Mouse (Mus musculus) forebrain, embryonic 14.5 days (tissue): ENCODE measurements around the gene Fam19a2. TPM values are rescaled to one million over a fixed set of nuclear protein-coding genes. Genes with fewer than 3 reads are reported as not detected.

Source experiments
- ATAC-seq: fragments of 200-750 bp; cut with Nextera tagmentation; 2 replicates; pipeline ENCODE4 v1.8.0; 2017; ENCODE audit warnings: mild to moderate bottlenecking, moderate library complexity
- DNase-seq: peaks from one replicate; pipeline ENCODE4 v3.0.0-alpha.2; 2015; ENCODE audit warnings: low spot score
- H3K27ac ChIP-seq: fragments of 300-500 bp; sonication (generic); 2 replicates; pipeline ENCODE4 v1.5.1; 2014; ENCODE audit warnings: low read depth, mild to moderate bottlenecking, control low read depth, low read length, moderate library complexity
- H3K27me3 ChIP-seq: fragments of 300-500 bp; sonication (generic); replicated peaks from 2 replicates; pipeline ENCODE4 v1.6.1; 2014; ENCODE audit warnings: low read length, control low read depth, mixed read lengths; ENCODE audit not compliant: control insufficient read depth, insufficient read depth
- H3K36me3 ChIP-seq: fragments of 300-500 bp; sonication (generic); 2 replicates; pipeline ENCODE4 v1.6.1; 2014; ENCODE audit warnings: low read length, control low read depth; ENCODE audit not compliant: control insufficient read depth, insufficient read depth
- H3K4me1 ChIP-seq: fragments of 300-500 bp; sonication (generic); 2 replicates; pipeline ENCODE4 v1.6.1; 2014; ENCODE audit warnings: antibody characterized with exemption, low read length, control low read depth; ENCODE audit not compliant: control insufficient read depth, insufficient read depth
- H3K4me2 ChIP-seq: fragments of 300-500 bp; sonication (generic); 2 replicates; pipeline ENCODE4 v1.6.1; 2014; ENCODE audit warnings: mild to moderate bottlenecking, control low read depth, low read length
- H3K4me3 ChIP-seq: fragments of 300-500 bp; sonication (generic); 2 replicates; pipeline ENCODE4 v1.5.1; 2014; ENCODE audit warnings: low read depth, low read length, control low read depth
- H3K9ac ChIP-seq: fragments of 300-500 bp; sonication (generic); 2 replicates; pipeline ENCODE4 v1.6.1; 2014; ENCODE audit warnings: mild to moderate bottlenecking, low read length, control low read depth, moderate library complexity
- H3K9me3 ChIP-seq: fragments of 300-500 bp; sonication (generic); replicated peaks from 2 replicates; pipeline ENCODE4 v1.6.1; 2016; ENCODE audit warnings: low read length, control low read depth, mixed read lengths; ENCODE audit not compliant: control insufficient read depth
- WGBS: fragments of 180-500 bp; shearing (Covaris S2); extraction: QIAGEN DNeasy Blood & Tissue Kit; methylation state at CpG from one replicate; pipeline ENCODE4 v1.1.7; 2014; 5-methylcytosine and 5-hydroxymethylcytosine counted together
- polyA plus RNA-seq: library from polyadenylated mRNA; unstranded; fragments of >200 nt; fragmentation: Nextera tagmentation; extraction: Ambion mirVana; gene quantifications from 2 replicates; pipeline ENCODE4 v1.2.1, GENCODE M21; 2014

Gene Fam19a2
- polyA plus RNA-seq, 1 experiment from 2014 or later: 21.4 TPM

- no peaks in the 10 kb centered on the region for H3K4me1 ChIP-seq
- H3K4me3 ChIP-seq: no peak overlapping the region
- H3K9me3 ChIP-seq: no peaks in the 10 kb centered on the region
- no peaks in the 10 kb centered on the region for H3K27me3 ChIP-seq
- no peak overlapping the region for H3K27ac ChIP-seq
- no peak overlapping the region for H3K4me2 ChIP-seq
- H3K36me3 ChIP-seq: no peaks in the 10 kb centered on the region
- no peak overlapping the region for H3K9ac ChIP-seq
- DNase-seq (no peak), ATAC-seq (no peak)
- WGBS: 74% methylated on average over 2 of the region's 2 CpGs
These were observed 362.9 kb downstream of the Fam19a2 start for GRCm38 (mm10) chr10:123626691-123627090.

GRCm38 (mm10) chr10:123629248-123629744 lies 365.5 kb downstream of the Fam19a2 start:
- H3K4me3 ChIP-seq: no peak overlapping the region
- no peak overlapping the region for H3K9ac ChIP-seq
- WGBS: 63% methylated on average over 5 of the region's 5 CpGs
- no peaks in the 10 kb centered on the region for H3K4me1 ChIP-seq
- H3K27me3 ChIP-seq: no peaks in the 10 kb centered on the region
- no peak overlapping the region for H3K4me2 ChIP-seq
- ATAC-seq (no peak), DNase-seq (peak; percentile 15)
- H3K36me3 ChIP-seq: no peaks in the 10 kb centered on the region
- no peaks in the 10 kb centered on the region for H3K9me3 ChIP-seq
- H3K27ac ChIP-seq: no peak overlapping the region

GRCm38 (mm10) chr10:123632029-123632428 lies 368.2 kb downstream of the Fam19a2 start:
- no peak for ATAC-seq
- no peaks in the 10 kb centered on the region for H3K36me3 ChIP-seq
- no peak overlapping the region for H3K9ac ChIP-seq
- H3K27ac ChIP-seq: no peak overlapping the region
- H3K4me1 ChIP-seq: no peaks in the 10 kb centered on the region
- WGBS: 92% methylated on average over 5 of the region's 5 CpGs
- no peaks in the 10 kb centered on the region for H3K27me3 ChIP-seq
- no peak overlapping the region for H3K4me2 ChIP-seq
- no peak overlapping the region for H3K4me3 ChIP-seq
- no peaks in the 10 kb centered on the region for H3K9me3 ChIP-seq
- DNase-seq: no peak

GRCm38 (mm10) chr10:123636655-123637054 lies 372.9 kb downstream of the Fam19a2 start:
- no peak overlapping the region for H3K9ac ChIP-seq
- no peak overlapping the region for H3K4me2 ChIP-seq
- DNase-seq: no peak
- H3K27ac ChIP-seq: no peak overlapping the region
- WGBS: 22% methylated on average over 5 of the region's 5 CpGs
- no peaks in the 10 kb centered on the region for H3K36me3 ChIP-seq
- no peaks in the 10 kb centered on the region for H3K27me3 ChIP-seq
- no peaks in the 10 kb centered on the region for H3K4me1 ChIP-seq
- peak; percentile 52; the same call in 1 of the 2 replicates for ATAC-seq
- no peak overlapping the region for H3K4me3 ChIP-seq
- H3K9me3 ChIP-seq: no peaks in the 10 kb centered on the region

- no peaks in the 10 kb centered on the region for H3K27me3 ChIP-seq
- H3K9ac ChIP-seq: no peak overlapping the region
- no peak overlapping the region for H3K27ac ChIP-seq
- no peak overlapping the region for H3K4me3 ChIP-seq
- no peaks in the 10 kb centered on the region for H3K36me3 ChIP-seq
- H3K4me1 ChIP-seq: no peaks in the 10 kb centered on the region
- H3K4me2 ChIP-seq: no peak overlapping the region
- no peaks in the 10 kb centered on the region for H3K9me3 ChIP-seq
- ATAC-seq (no peak), DNase-seq (no peak)
These were observed 373.7 kb downstream of the Fam19a2 start for GRCm38 (mm10) chr10:123637496-123637895.

- H3K9ac ChIP-seq: no peak overlapping the region
- no peaks in the 10 kb centered on the region for H3K27me3 ChIP-seq
- H3K9me3 ChIP-seq: no peaks in the 10 kb centered on the region
- WGBS: 97% methylated on average over 4 of the region's 4 CpGs
- H3K4me1 ChIP-seq: no peaks in the 10 kb centered on the region
- no peak overlapping the region for H3K27ac ChIP-seq
- no peak overlapping the region for H3K4me3 ChIP-seq
- DNase-seq (no peak), ATAC-seq (no peak)
- no peak overlapping the region for H3K4me2 ChIP-seq
- no peaks in the 10 kb centered on the region for H3K36me3 ChIP-seq
These were observed 381.8 kb downstream of the Fam19a2 start for GRCm38 (mm10) chr10:123645568-123645967.

- H3K4me1 ChIP-seq: no peaks in the 10 kb centered on the region
- no peaks in the 10 kb centered on the region for H3K36me3 ChIP-seq
- no peak for DNase-seq
- ATAC-seq: no peak
- no peak overlapping the region for H3K4me2 ChIP-seq
- no peaks in the 10 kb centered on the region for H3K27me3 ChIP-seq
- no peak overlapping the region for H3K4me3 ChIP-seq
- H3K9me3 ChIP-seq: no peaks in the 10 kb centered on the region
- no peak overlapping the region for H3K9ac ChIP-seq
- no peak overlapping the region for H3K27ac ChIP-seq
These were observed 407.4 kb downstream of the Fam19a2 start for GRCm38 (mm10) chr10:123671208-123671607.

- no peak overlapping the region for H3K4me2 ChIP-seq
- no peaks in the 10 kb centered on the region for H3K27me3 ChIP-seq
- no peak overlapping the region for H3K27ac ChIP-seq
- no peaks in the 10 kb centered on the region for H3K9me3 ChIP-seq
- DNase-seq (peak; percentile 35), ATAC-seq (peak; percentile 62; the same call in 1 of the 2 replicates)
- no peak overlapping the region for H3K4me3 ChIP-seq
- no peak overlapping the region for H3K9ac ChIP-seq
- H3K4me1 ChIP-seq: no peaks in the 10 kb centered on the region
- H3K36me3 ChIP-seq: no peaks in the 10 kb centered on the region
- WGBS: 4% methylated on average over 7 of the region's 7 CpGs
These were observed 414.6 kb downstream of the Fam19a2 start for GRCm38 (mm10) chr10:123678284-123678864.

GRCm38 (mm10) chr10:123682718-123683255 lies 419.0 kb downstream of the Fam19a2 start:
- Histone ChIP-seq H3K27me3 (no peaks in the 10 kb centered on the region), H3K9ac (no peak overlapping the region), H3K4me1 (no peaks in the 10 kb centered on the region), H3K27ac (no peak overlapping the region), H3K4me2 (no peak overlapping the region), H3K4me3 (no peak overlapping the region), H3K9me3 (no peaks in the 10 kb centered on the region), H3K36me3 (no peaks in the 10 kb centered on the region)
- WGBS: 79% methylated on average over 9 of the region's 9 CpGs
- DNase-seq (no peak), ATAC-seq (no peak)
